Mouse (Mus musculus) urinary bladder, postnatal 14 days (tissue): ENCODE results near the gene Ipo9.

ENCODE experiments used
- DNase-seq: peaks from one replicate; pipeline ENCODE4 v3.0.0; 2021; ENCODE audit warnings: low spot score

The Ipo9 gene

DNA sequence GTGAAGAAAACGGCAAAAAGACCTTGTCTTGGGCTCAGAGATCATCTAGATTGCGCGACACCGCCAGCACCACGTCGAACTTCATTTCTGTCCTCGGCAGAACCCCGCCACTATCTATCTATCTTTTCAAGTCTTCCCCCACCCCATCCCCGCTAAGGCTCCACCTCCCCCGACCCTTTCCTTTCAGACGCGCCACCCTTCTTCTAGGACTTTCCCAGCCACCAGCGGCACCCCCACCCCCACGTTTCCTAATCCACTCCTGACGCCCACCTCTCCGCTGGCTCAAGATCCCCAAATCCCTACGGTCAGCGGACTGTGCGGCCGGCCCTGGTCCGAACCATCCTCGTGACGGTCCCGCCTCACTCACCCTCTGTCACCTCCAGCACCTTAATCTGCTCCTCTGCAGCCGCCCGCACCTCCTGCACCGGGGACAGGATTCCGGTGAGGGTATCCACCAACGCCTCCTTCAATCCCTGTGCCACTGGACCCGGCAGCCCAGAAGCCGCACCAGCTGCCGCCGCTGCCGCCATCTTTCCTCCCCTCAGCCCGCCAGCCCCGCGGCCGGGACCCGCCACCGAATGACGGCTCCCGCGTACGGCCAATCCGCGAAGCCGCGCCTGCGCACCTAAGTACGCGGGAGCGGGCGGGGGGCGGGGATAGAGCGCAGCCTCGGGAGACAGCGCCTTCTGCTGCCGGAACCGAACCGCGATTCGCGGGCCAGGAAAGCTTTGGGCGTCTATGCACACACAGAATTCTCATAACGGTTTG, at the start of gene Ipo9:
Gene Ipo9 (minus strand): TSS at position 599 of the 768 bp plus-strand sequence.
- peak; percentile 93 for DNase-seq

GRCm38 (mm10) chr1:135475571-135475895, 45.2 kb upstream of the Ipo9 start:
- no peak for DNase-seq

GRCm38 (mm10) chr1:135474861-135475570, 44.7 kb upstream of the Ipo9 start:
- DNase-seq: peak; percentile 55

GRCm38 (mm10) chr1:135472536-135472935, 42.2 kb upstream of the Ipo9 start:
- no peak for DNase-seq

- DNase-seq: no peak
Measured at GRCm38 (mm10) chr1:135471742-135472141, 41.4 kb upstream of the Ipo9 start.

GRCm38 (mm10) chr1:135470546-135470945, 40.2 kb upstream of the Ipo9 start:
- DNase-seq: no peak

GRCm38 (mm10) chr1:135467462-135467861, 37.2 kb upstream of the Ipo9 start:
- DNase-seq: no peak

GRCm38 (mm10) chr1:135466935-135467334, 36.6 kb upstream of the Ipo9 start:
- DNase-seq: peak; percentile 60

DNA sequence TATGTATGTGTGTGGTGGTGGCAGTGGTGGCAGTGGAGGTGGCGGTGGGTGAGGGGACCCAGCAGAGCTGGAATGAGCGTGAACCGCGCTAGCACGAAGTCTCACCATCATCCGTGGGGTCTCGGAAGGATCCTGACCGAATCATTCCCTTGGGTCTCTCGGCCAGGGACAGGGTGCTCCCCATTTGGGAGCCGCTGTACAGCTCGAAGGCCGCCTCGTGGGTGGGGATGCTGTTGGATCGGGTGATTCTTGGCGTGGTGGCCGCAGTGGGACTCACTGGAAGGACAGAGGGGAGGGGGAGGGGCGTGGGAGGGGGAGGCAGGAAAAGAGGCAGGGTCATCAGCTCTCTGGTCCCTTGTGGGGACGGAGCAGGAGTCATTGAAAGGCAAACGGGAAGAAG, 35.4 kb upstream of the Ipo9 start:
- no peak for DNase-seq

DNA sequence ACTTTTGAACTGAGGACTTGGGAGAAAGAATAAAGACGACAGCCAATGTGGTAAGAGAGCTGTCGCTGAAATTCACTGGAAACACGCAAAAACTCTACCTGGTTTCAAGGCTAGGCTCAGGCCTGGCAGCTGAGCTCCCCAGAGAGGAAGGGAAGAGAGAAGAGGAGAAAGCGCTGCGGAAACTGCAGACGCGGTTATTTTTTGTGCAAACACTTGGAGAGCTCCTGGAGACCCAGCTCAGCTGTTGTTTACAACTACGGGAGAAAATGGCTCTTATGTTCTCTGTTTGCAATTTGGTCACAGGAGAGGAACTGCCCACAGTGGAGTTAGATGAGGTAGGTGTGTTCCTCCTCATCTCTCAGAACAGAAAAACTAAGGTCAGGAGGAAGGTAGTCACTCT, 32.4 kb upstream of the Ipo9 start:
- DNase-seq: no peak

DNA sequence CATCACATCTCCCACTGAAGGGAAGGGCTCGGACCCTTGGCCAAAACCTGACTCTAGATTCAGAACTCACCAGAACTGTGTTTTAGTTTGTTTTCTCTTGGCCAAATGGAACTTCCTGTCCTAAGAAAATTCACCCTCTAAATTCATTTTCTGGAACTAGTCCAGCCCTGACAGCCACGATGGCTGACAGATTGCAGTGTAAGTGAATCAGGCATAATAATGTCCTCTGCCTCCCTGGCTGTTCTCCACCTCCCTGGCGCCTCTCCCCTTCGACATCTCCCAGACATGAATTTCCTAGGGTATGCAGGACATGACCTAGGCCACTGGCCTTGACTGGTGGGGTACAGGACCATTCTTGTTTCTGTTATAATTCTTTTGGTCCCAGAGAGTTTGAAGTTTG, 32.0 kb upstream of the Ipo9 start:
- peak; percentile 29 for DNase-seq

GRCm38 (mm10) chr1:135461097-135461730, 30.9 kb upstream of the Ipo9 start:
- DNase-seq: peak; percentile 77

GRCm38 (mm10) chr1:135460521-135460920, 30.2 kb upstream of the Ipo9 start:
- no peak for DNase-seq

GRCm38 (mm10) chr1:135457860-135458259, 27.6 kb upstream of the Ipo9 start:
- DNase-seq: no peak

- DNase-seq: no peak
Measured at GRCm38 (mm10) chr1:135452259-135452658, 22.0 kb upstream of the Ipo9 start.

GRCm38 (mm10) chr1:135451419-135451818, 21.1 kb upstream of the Ipo9 start:
- DNase-seq: no peak

GRCm38 (mm10) chr1:135449876-135450275, 19.6 kb upstream of the Ipo9 start:
- DNase-seq: no peak

DNA sequence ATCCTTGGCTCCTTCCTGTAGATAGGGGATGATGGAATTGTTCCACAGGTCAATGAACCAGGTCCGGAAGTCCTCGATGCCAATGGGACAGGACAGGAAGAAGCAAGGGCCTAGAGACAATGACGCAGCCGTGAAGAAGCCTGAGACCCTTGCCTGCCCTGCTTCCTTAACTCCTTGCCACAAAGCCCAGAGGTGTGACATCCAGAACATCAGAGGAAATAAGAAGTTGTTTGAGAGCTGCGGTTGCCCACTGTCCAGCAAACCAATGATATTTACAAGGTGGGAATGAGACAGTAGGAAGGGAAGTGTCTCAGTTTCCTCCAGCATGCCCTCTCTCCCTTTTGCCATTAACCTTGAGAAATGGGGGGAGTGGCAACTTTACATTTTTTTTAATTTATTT, 18.6 kb upstream of the Ipo9 start:
- DNase-seq: no peak

GRCm38 (mm10) chr1:135443506-135443905, 13.2 kb upstream of the Ipo9 start:
- DNase-seq: no peak

- no peak for DNase-seq
Measured at GRCm38 (mm10) chr1:135441861-135442260, 11.6 kb upstream of the Ipo9 start.

DNA sequence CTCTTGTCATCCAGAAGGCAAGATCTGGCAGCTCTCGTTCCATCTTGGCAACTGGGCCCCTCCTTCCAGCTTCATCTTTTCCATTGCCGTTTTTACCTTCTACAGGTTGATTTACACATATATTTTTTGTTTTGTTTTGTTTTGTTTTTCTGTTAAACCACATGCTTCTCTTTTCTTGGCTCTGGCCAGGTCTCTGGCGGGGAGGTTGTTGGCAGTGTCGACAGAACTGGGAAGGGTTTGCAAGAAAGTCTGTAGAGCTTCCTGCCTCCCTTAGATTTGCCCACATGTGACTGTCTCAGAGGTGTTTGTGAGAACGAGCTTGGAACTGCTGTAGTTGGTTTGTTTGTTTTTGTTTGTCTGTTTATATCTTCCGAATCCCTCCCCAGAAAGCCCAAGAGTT, 10.7 kb upstream of the Ipo9 start:
- no peak for DNase-seq

DNA sequence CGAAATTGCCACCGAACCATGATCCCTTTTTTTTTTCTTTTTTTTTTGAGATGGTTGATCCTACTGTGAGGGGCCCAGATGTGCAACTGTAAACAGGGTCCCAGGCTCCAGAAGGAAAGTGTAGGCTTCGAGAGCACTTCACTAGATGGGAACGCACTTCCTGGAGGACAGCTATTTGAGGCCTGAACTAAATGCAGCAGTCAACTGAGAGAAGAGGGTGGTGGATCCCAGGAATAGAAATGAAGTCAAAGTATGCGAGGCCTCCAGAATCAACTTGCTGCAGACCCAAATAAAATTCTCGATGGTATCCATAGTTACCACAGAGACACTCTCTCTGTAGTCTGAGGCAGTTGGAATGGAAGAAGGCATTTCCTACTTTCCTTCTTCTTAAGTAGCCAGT, 8.5 kb upstream of the Ipo9 start:
- DNase-seq: no peak

GRCm38 (mm10) chr1:135435823-135436222, 5.5 kb upstream of the Ipo9 start:
- DNase-seq: no peak
